Mouse (Mus musculus) cerebellum, adult 2 months (tissue): ENCODE measurements around the gene Katnb1. TPM values are rescaled to one million over a fixed set of nuclear protein-coding genes. Genes with fewer than 3 reads are reported as not detected.
A peak's percentile ranks its signal among the peaks of the same experiment; 100 is the strongest.

Source experiments
- DNase-seq, 2 experiments: peaks; one replicate each; pipeline ENCODE4 v3.0.0; 2021
- H3K27ac ChIP-seq: fragments of 200-500 bp; 2 replicates; pipeline ENCODE4 v1.5.1; 2012; ENCODE audit warnings: low read length, control low read depth, inconsistent platforms; ENCODE audit not compliant: insufficient read depth
- H3K27me3 ChIP-seq: fragments of 200-500 bp; 2 replicates; pipeline ENCODE4 v1.6.1; 2012; ENCODE audit warnings: inconsistent platforms, mild to moderate bottlenecking, low read length, moderate library complexity; ENCODE audit not compliant: control insufficient read depth, insufficient read depth
- H3K4me1 ChIP-seq: fragments of 200-500 bp; 2 replicates; pipeline ENCODE4 v1.6.1; 2011; ENCODE audit warnings: low read length; ENCODE audit not compliant: control insufficient read depth, insufficient read depth
- H3K4me3 ChIP-seq: fragments of 200-500 bp; replicated peaks from 2 replicates; pipeline ENCODE3; 2011; ENCODE audit warnings: mild to moderate bottlenecking, low read depth, low read length, control low read depth; ENCODE audit not compliant: insufficient read depth
- CTCF ChIP-seq: fragments of 200-500 bp; IDR thresholded peaks from 2 replicates; pipeline ENCODE4 v1.5.1; 2011; ENCODE audit warnings: low read depth, mild to moderate bottlenecking, control low read depth, low read length, moderate library complexity, borderline replicate concordance; ENCODE audit not compliant: insufficient read depth
- POLR2A ChIP-seq: fragments of 200-500 bp; IDR thresholded peaks from 2 replicates; pipeline ENCODE4 v1.6.1; 2011; ENCODE audit warnings: low read length, control low read depth, borderline replicate concordance; ENCODE audit not compliant: insufficient read depth
- WGBS: fragments of 180-500 bp; shearing (Covaris S2); methylation state at CpG from one replicate; pipeline ENCODE4 v1.1.7; 2018; 5-methylcytosine and 5-hydroxymethylcytosine counted together
- polyA plus RNA-seq: library from polyadenylated mRNA; depleted of rRNA; stranded (reverse); fragments of >200 nt; gene quantifications from 2 replicates; pipeline ENCODE4 v1.2.3, GENCODE M21; 2012

The Katnb1 gene
- polyA plus RNA-seq, 1 experiment, result 53.0 TPM

GRCm38 (mm10) chr8:95128750-95129260 is 47.8 kb downstream of the Katnb1 start:
- DNase-seq, result no peak
- Histone ChIP-seq H3K4me3 (no peak overlapping the region), H3K27ac (no peak overlapping the region), H3K4me1 (no peaks in the 10 kb centered on the region), H3K27me3 (no peaks in the 10 kb centered on the region)
- no peak for TF ChIP-seq POLR2A
- no peak for TF ChIP-seq CTCF
- WGBS, result 89% methylated on average over 11 of the region's 11 CpGs

GRCm38 (mm10) chr8:95130966-95131537 is 50.1 kb downstream of the Katnb1 start:
- no peaks in the 10 kb centered on the region for H3K27me3 ChIP-seq
- H3K27ac ChIP-seq, result no peak overlapping the region
- no peak overlapping the region for H3K4me3 ChIP-seq
- DNase-seq, result no peak
- 71% methylated on average over 15 of the region's 15 CpGs for WGBS
- TF ChIP-seq POLR2A, result no peak
- TF ChIP-seq CTCF, result no peak
- no peaks in the 10 kb centered on the region for H3K4me1 ChIP-seq

GRCm38 (mm10) chr8:95131983-95132382 is 51.0 kb downstream of the Katnb1 start:
- DNase-seq, result no peak
- no peak overlapping the region for H3K4me3 ChIP-seq
- 77% methylated on average over 5 of the region's 5 CpGs for WGBS

GRCm38 (mm10) chr8:95134186-95134585 is 53.2 kb downstream of the Katnb1 start:
- Histone ChIP-seq H3K4me3 (no peak overlapping the region), H3K4me1 (peaks cover 4% of the 10 kb centered on the region), H3K27ac (no peak overlapping the region), H3K27me3 (no peaks in the 10 kb centered on the region)
- no peak for TF ChIP-seq CTCF
- no peak for TF ChIP-seq POLR2A
- 92% methylated on average over 2 of the region's 2 CpGs for WGBS
- no peak for DNase-seq

More at GRCm38 (mm10) chr8:95131983-95132382, 51.0 kb downstream of the Katnb1 start:
- Histone ChIP-seq H3K27ac (no peak overlapping the region), H3K27me3 (no peaks in the 10 kb centered on the region), H3K4me1 (no peaks in the 10 kb centered on the region)
- no peak for TF ChIP-seq POLR2A
- no peak for TF ChIP-seq CTCF

- no peak for DNase-seq
- Histone ChIP-seq H3K27me3 (no peaks in the 10 kb centered on the region), H3K27ac (no peak overlapping the region), H3K4me1 (peaks cover 4% of the 10 kb centered on the region), H3K4me3 (no peak overlapping the region)
- TF ChIP-seq POLR2A (no peak), CTCF (no peak)
- WGBS, result 50% methylated on average over 3 of the region's 3 CpGs
Observed at GRCm38 (mm10) chr8:95135242-95135641, 54.3 kb downstream of the Katnb1 start.

- no peak overlapping the region for H3K27ac ChIP-seq
- no peak overlapping the region for H3K4me3 ChIP-seq
- WGBS, result 90% methylated on average over 3 of the region's 3 CpGs
- TF ChIP-seq CTCF (no peak), POLR2A (no peak)
- H3K27me3 ChIP-seq, result no peaks in the 10 kb centered on the region
- DNase-seq, result no peak
- H3K4me1 ChIP-seq, result peaks cover 4% of the 10 kb centered on the region
Observed at GRCm38 (mm10) chr8:95136218-95136617, 55.2 kb downstream of the Katnb1 start.

- Histone ChIP-seq H3K4me1 (peaks cover 4% of the 10 kb centered on the region), H3K27ac (no peak overlapping the region), H3K27me3 (no peaks in the 10 kb centered on the region), H3K4me3 (peak overlapping the region; percentile 45)
- 37% methylated on average over 12 of the region's 12 CpGs for WGBS
- no peak for DNase-seq
- TF ChIP-seq CTCF, result no peak
- no peak for TF ChIP-seq POLR2A
Observed at GRCm38 (mm10) chr8:95137201-95137600, 56.2 kb downstream of the Katnb1 start.

- TF ChIP-seq POLR2A, result no peak
- TF ChIP-seq CTCF, result no peak
- Histone ChIP-seq H3K27ac (no peak overlapping the region), H3K4me3 (peak overlapping the region; percentile 45), H3K4me1 (peaks cover 6% of the 10 kb centered on the region), H3K27me3 (no peaks in the 10 kb centered on the region)
- peak; percentile 18 to 30 for DNase-seq
- WGBS, result 5% methylated on average over 28 of the region's 28 CpGs
Observed at GRCm38 (mm10) chr8:95137641-95138098, 56.7 kb downstream of the Katnb1 start.
